Mouse (Mus musculus) embryonic facial prominence, embryonic 13.5 days (tissue): Measurements from ENCODE around the gene Pfkm. TPM values are rescaled to one million over a fixed set of nuclear protein-coding genes. Genes with fewer than 3 reads are reported as not detected.

Experiments used
- ATAC-seq: fragments of 200-750 bp; cut with Nextera tagmentation; 2 replicates; pipeline ENCODE4 v1.8.0; 2017; ENCODE audit warnings: low read depth; ENCODE audit not compliant: insufficient number of reproducible peaks, insufficient read depth, low FRiP score, low TSS enrichment
- H3K27ac ChIP-seq: fragments of 300-500 bp; sonication (generic); 2 replicates; pipeline ENCODE4 v1.5.1; 2015; ENCODE audit warnings: moderate library complexity, mild to moderate bottlenecking, inconsistent platforms
- H3K27me3 ChIP-seq: fragments of 300-500 bp; sonication (generic); 2 replicates; pipeline ENCODE4 v1.6.1; 2015; ENCODE audit warnings: mild to moderate bottlenecking, inconsistent platforms
- H3K36me3 ChIP-seq: fragments of 300-500 bp; sonication (generic); 2 replicates; pipeline ENCODE4 v1.6.1; 2015; ENCODE audit warnings: mild to moderate bottlenecking, inconsistent platforms
- H3K4me1 ChIP-seq: fragments of 300-500 bp; sonication (generic); 2 replicates; pipeline ENCODE4 v1.6.1; 2015; ENCODE audit warnings: inconsistent platforms
- H3K4me2 ChIP-seq: fragments of 300-500 bp; sonication (generic); 2 replicates; pipeline ENCODE4 v1.6.1; 2015; ENCODE audit warnings: moderate library complexity, mild to moderate bottlenecking, inconsistent platforms
- H3K4me3 ChIP-seq: fragments of 300-500 bp; sonication (generic); 2 replicates; pipeline ENCODE4 v1.5.1; 2015; ENCODE audit warnings: mild to moderate bottlenecking, inconsistent platforms
- H3K9ac ChIP-seq: fragments of 300-500 bp; sonication (generic); 2 replicates; pipeline ENCODE4 v1.6.1; 2015; ENCODE audit warnings: mild to moderate bottlenecking, inconsistent platforms
- H3K9me3 ChIP-seq: fragments of 300-500 bp; sonication (generic); 2 replicates; pipeline ENCODE4 v1.6.1; 2016; ENCODE audit warnings: inconsistent platforms
- WGBS: fragments of 180-500 bp; shearing (Covaris S2); methylation state at CpG from one replicate; pipeline ENCODE4 v1.1.7; 2015; ENCODE audit warnings: mixed read lengths; 5-methylcytosine and 5-hydroxymethylcytosine counted together
- polyA plus RNA-seq: library from polyadenylated mRNA; unstranded; fragments of >200 nt; fragmentation: Nextera tagmentation; extraction: Ambion mirVana; gene quantifications from 2 replicates; pipeline ENCODE4 v1.2.1, GENCODE M21; 2015

Gene Pfkm
- 43.0 and 47.0 TPM in 2 replicates for polyA plus RNA-seq

- H3K4me3 ChIP-seq = peak within 1 kb of the TSS; percentile 93
- peak within 1 kb of the TSS; percentile 68 for H3K4me2 ChIP-seq
- H3K27me3 ChIP-seq = no peaks in the 10 kb centered on the region
- H3K9me3 ChIP-seq = no peaks in the 10 kb centered on the region
- H3K4me1 ChIP-seq = peaks cover 9% of the 10 kb centered on the region
- WGBS = under 1% methylated on average over 30 of the region's 30 CpGs
- H3K36me3 ChIP-seq = peaks cover 11% of the 10 kb centered on the region; the same call in 1 of the 2 replicates
- 0 out of 2 replicates have a peak, but pooled peaks have one; percentile 48 for ATAC-seq
- H3K27ac ChIP-seq = peak within 1 kb of the TSS; percentile 96
- H3K9ac ChIP-seq = peak within 1 kb of the TSS; percentile 96
These were observed at the start of gene Pfkm for GRCm38 (mm10) chr15:98092372-98093120. Gene Pfkm (plus strand): TSS chr15:98092589.

GRCm38 (mm10) chr15:98043967-98044366, 48.4 kb upstream of the Pfkm start:
- H3K27ac ChIP-seq = no peak overlapping the region
- H3K4me1 ChIP-seq = no peaks in the 10 kb centered on the region
- no peak overlapping the region for H3K4me3 ChIP-seq
- no peak overlapping the region for H3K4me2 ChIP-seq
- ATAC-seq = no peak
- 94% methylated on average over 6 of the region's 6 CpGs for WGBS
- no peak overlapping the region for H3K9ac ChIP-seq
- no peaks in the 10 kb centered on the region for H3K27me3 ChIP-seq
- H3K9me3 ChIP-seq = no peaks in the 10 kb centered on the region
- H3K36me3 ChIP-seq = peaks cover 91% of the 10 kb centered on the region

- Histone ChIP-seq H3K4me1 (no peaks in the 10 kb centered on the region), H3K36me3 (peaks cover 92% of the 10 kb centered on the region)
- ATAC-seq = no peak
These were observed 48.0 kb upstream of the Pfkm start for GRCm38 (mm10) chr15:98044387-98044786.

GRCm38 (mm10) chr15:98048918-98049700, 43.3 kb upstream of the Pfkm start:
- Histone ChIP-seq H3K27ac (no peak overlapping the region), H3K36me3 (peaks cover 88% of the 10 kb centered on the region), H3K27me3 (no peaks in the 10 kb centered on the region), H3K4me1 (no peaks in the 10 kb centered on the region), H3K4me2 (no peak overlapping the region), H3K9me3 (no peaks in the 10 kb centered on the region), H3K9ac (no peak overlapping the region), H3K4me3 (no peak overlapping the region)
- ATAC-seq = no peak
- WGBS = 87% methylated on average over 13 of the region's 13 CpGs

More at GRCm38 (mm10) chr15:98044387-98044786, 48.0 kb upstream of the Pfkm start:
- no peaks in the 10 kb centered on the region for H3K27me3 ChIP-seq
- H3K4me3 ChIP-seq = no peak overlapping the region
- WGBS = 92% methylated on average over 5 of the region's 5 CpGs
- H3K9me3 ChIP-seq = no peaks in the 10 kb centered on the region
- H3K27ac ChIP-seq = no peak overlapping the region
- H3K4me2 ChIP-seq = no peak overlapping the region
- no peak overlapping the region for H3K9ac ChIP-seq

- no peak for ATAC-seq
- H3K9me3 ChIP-seq = no peaks in the 10 kb centered on the region
- peaks cover 81% of the 10 kb centered on the region for H3K36me3 ChIP-seq
- no peak overlapping the region for H3K9ac ChIP-seq
- 88% methylated on average over 5 of the region's 5 CpGs for WGBS
- H3K4me1 ChIP-seq = no peaks in the 10 kb centered on the region
- H3K4me3 ChIP-seq = no peak overlapping the region
- no peak overlapping the region for H3K4me2 ChIP-seq
- no peak overlapping the region for H3K27ac ChIP-seq
- H3K27me3 ChIP-seq = no peaks in the 10 kb centered on the region
These were observed 40.7 kb upstream of the Pfkm start for GRCm38 (mm10) chr15:98051685-98052084.

- no peak overlapping the region for H3K4me2 ChIP-seq
- H3K27ac ChIP-seq = no peak overlapping the region
- H3K36me3 ChIP-seq = peaks cover 75% of the 10 kb centered on the region
- H3K4me1 ChIP-seq = no peaks in the 10 kb centered on the region
- 23% methylated on average over 5 of the region's 5 CpGs for WGBS
- no peaks in the 10 kb centered on the region for H3K27me3 ChIP-seq
- no peaks in the 10 kb centered on the region for H3K9me3 ChIP-seq
- no peak overlapping the region for H3K4me3 ChIP-seq
- H3K9ac ChIP-seq = no peak overlapping the region
- no peak for ATAC-seq
These were observed 37.1 kb upstream of the Pfkm start for GRCm38 (mm10) chr15:98055246-98055645.

GRCm38 (mm10) chr15:98065881-98066280, 26.5 kb upstream of the Pfkm start:
- 90% methylated on average over 5 of the region's 5 CpGs for WGBS
- H3K9ac ChIP-seq = no peak overlapping the region
- no peaks in the 10 kb centered on the region for H3K27me3 ChIP-seq
- no peaks in the 10 kb centered on the region for H3K9me3 ChIP-seq
- no peak overlapping the region for H3K27ac ChIP-seq
- peaks cover 83% of the 10 kb centered on the region for H3K36me3 ChIP-seq
- no peak overlapping the region for H3K4me2 ChIP-seq
- H3K4me3 ChIP-seq = no peak overlapping the region
- no peak for ATAC-seq
- H3K4me1 ChIP-seq = no peaks in the 10 kb centered on the region

GRCm38 (mm10) chr15:98066602-98067001, 25.8 kb upstream of the Pfkm start:
- Histone ChIP-seq H3K27ac (no peak overlapping the region), H3K9ac (no peak overlapping the region), H3K27me3 (no peaks in the 10 kb centered on the region), H3K9me3 (no peaks in the 10 kb centered on the region), H3K36me3 (peaks cover 79% of the 10 kb centered on the region), H3K4me3 (no peak overlapping the region), H3K4me2 (no peak overlapping the region), H3K4me1 (no peaks in the 10 kb centered on the region)
- ATAC-seq = no peak
- WGBS = 94% methylated on average over 12 of the region's 12 CpGs

- Histone ChIP-seq H3K36me3 (peaks cover 78% of the 10 kb centered on the region), H3K4me3 (no peak overlapping the region), H3K9me3 (no peaks in the 10 kb centered on the region)
These were observed 24.9 kb upstream of the Pfkm start for GRCm38 (mm10) chr15:98067492-98067891.

GRCm38 (mm10) chr15:98068506-98068905, 23.9 kb upstream of the Pfkm start:
- no peak overlapping the region for H3K4me3 ChIP-seq
- no peak for ATAC-seq
- 87% methylated on average over 9 of the region's 9 CpGs for WGBS
- no peaks in the 10 kb centered on the region for H3K27me3 ChIP-seq
- H3K27ac ChIP-seq = no peak overlapping the region
- H3K36me3 ChIP-seq = peaks cover 77% of the 10 kb centered on the region
- no peak overlapping the region for H3K4me2 ChIP-seq
- no peak overlapping the region for H3K9ac ChIP-seq
- H3K9me3 ChIP-seq = no peaks in the 10 kb centered on the region
- no peaks in the 10 kb centered on the region for H3K4me1 ChIP-seq

More at GRCm38 (mm10) chr15:98067492-98067891, 24.9 kb upstream of the Pfkm start:
- H3K9ac ChIP-seq = no peak overlapping the region
- 72% methylated on average over 3 of the region's 3 CpGs for WGBS
- no peak overlapping the region for H3K27ac ChIP-seq
- no peak overlapping the region for H3K4me2 ChIP-seq
- H3K4me1 ChIP-seq = no peaks in the 10 kb centered on the region
- no peaks in the 10 kb centered on the region for H3K27me3 ChIP-seq
- no peak for ATAC-seq

- H3K36me3 ChIP-seq = peaks cover 76% of the 10 kb centered on the region
- no peak overlapping the region for H3K9ac ChIP-seq
- no peak overlapping the region for H3K27ac ChIP-seq
- H3K9me3 ChIP-seq = no peaks in the 10 kb centered on the region
- no peak overlapping the region for H3K4me2 ChIP-seq
- 91% methylated on average over 8 of the region's 8 CpGs for WGBS
- ATAC-seq = no peak
- H3K4me1 ChIP-seq = no peaks in the 10 kb centered on the region
- no peaks in the 10 kb centered on the region for H3K27me3 ChIP-seq
- H3K4me3 ChIP-seq = no peak overlapping the region
These were observed 22.7 kb upstream of the Pfkm start for GRCm38 (mm10) chr15:98069566-98070245.
